Mouse (Mus musculus): ENCODE measurements around the gene Rdx. TPM values are rescaled to one million over a fixed set of nuclear protein-coding genes. Genes with fewer than 3 reads are reported as not detected.
A peak's percentile ranks its signal among the peaks of the same experiment; 100 is the strongest.

Gene Rdx
- polyA plus RNA-seq, 1 experiment from 2014 or later = 128 TPM

DNA sequence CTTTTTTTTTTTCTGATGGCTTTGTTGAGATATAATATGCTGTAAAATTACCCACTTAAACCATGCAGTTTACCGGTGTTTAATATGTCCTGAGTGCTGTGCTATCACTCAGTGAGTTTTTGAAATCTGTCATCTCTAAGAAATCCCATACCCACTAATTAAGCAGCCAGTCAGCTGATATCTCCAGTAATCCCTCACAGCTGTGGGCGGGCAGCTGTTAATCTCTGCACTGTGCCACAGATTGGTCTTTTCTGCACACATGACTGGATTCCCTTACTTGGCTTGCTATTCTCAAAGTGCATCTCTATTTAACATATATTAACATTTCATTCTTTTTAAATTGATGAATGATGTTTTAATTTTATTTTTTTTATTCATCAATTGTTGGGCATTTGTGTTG, 29.1 kb downstream of the Rdx start:
- H3K36me3 ChIP-seq = peaks cover 98% of the 10 kb centered on the region
- H3K4me1 ChIP-seq (replicated peaks) = no peaks in the 10 kb centered on the region
- H3K27me3 ChIP-seq (ENCODE audit: insufficient read depth, poor library complexity, severe bottlenecking) = no peaks in the 10 kb centered on the region
- no peaks in the 10 kb centered on the region for H3K9me3 ChIP-seq
- DNase-seq (ENCODE audit: low spot score) = no peak
- no peak overlapping the region for H3K4me3 ChIP-seq
- WGBS = 93% methylated on average over 2 of the region's 2 CpGs
- no peak overlapping the region for H3K27ac ChIP-seq

DNA sequence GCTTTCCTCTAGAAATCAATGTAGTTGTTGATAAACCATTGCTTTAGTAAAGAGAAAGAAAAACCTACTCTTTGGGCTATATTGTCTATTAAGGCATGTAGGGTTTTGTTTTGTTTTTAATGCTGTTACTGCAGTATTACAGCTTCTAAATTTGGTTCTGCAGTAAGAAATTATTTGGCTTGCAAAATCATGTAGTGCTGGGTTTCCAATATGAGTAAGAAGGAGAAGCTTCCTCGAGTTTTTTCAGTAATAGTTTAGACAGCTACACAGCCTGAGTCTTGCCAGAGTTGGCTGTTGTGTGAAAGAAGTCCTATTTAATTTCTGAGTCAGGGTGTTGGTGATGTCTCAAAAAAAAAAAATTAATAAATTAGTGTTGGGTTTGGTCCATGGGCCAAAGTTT, 30.7 kb downstream of the Rdx start:
- Histone ChIP-seq H3K36me3 (peaks cover 100% of the 10 kb centered on the region), H3K4me3 (no peak overlapping the region)

DNA sequence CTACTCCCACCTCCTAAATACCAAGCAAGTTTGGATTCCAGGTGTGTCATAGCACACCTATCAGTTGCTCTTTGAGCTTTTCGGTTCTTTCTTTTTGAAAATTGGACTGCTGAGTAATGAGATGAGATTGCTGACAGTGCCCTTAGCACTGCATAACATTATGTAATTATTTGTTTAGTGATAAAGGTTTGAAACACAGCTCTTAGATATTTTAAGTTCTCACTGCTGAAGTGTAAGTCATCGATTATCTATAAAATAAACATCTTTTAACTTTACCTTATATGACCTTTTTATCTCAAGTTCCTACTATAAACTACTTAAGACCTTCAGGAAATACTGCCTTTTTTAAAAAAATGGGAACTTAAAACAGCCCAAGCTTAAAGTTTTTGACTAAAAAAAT, 35.0 kb downstream of the Rdx start:
- Histone ChIP-seq H3K9me3 (no peaks in the 10 kb centered on the region), H3K4me1 (replicated peaks) (no peaks in the 10 kb centered on the region), H3K4me3 (no peak overlapping the region), H3K27ac (no peak overlapping the region), H3K36me3 (peaks cover 100% of the 10 kb centered on the region), H3K27me3 (ENCODE audit: insufficient read depth, poor library complexity, severe bottlenecking) (no peaks in the 10 kb centered on the region)
- 95% methylated on average over 2 of the region's 2 CpGs for WGBS
- DNase-seq (ENCODE audit: low spot score) = no peak

More for the DNA sequence above, 30.7 kb downstream of the Rdx start:
- WGBS = 93% methylated on average over 1 of the region's 1 CpGs
- no peaks in the 10 kb centered on the region for H3K27me3 ChIP-seq (ENCODE audit: insufficient read depth, poor library complexity, severe bottlenecking)
- no peaks in the 10 kb centered on the region for H3K9me3 ChIP-seq
- no peaks in the 10 kb centered on the region for H3K4me1 ChIP-seq (replicated peaks)
- no peak overlapping the region for H3K27ac ChIP-seq
- no peak for DNase-seq (ENCODE audit: low spot score)

DNA sequence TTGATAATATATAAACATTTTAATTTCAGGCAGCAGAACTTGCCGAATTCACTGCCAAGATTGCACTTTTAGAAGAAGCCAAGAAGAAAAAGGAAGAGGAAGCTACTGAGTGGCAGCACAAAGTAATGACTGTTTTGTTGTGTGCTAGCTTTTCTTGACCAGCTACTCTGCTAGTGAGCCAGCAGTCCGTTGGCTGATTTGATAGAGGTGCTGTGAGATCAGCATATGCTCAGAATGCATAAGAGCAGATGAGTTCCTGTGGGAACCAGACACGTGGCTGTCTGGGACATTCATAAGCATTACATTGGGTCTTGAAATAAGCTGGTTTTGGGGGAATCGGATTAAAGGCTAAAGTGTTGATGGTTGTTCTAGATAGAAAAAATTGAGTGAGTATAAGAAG, 35.4 kb downstream of the Rdx start:
- Histone ChIP-seq H3K4me3 (no peak overlapping the region), H3K9me3 (no peaks in the 10 kb centered on the region), H3K27ac (no peak overlapping the region), H3K36me3 (peaks cover 100% of the 10 kb centered on the region), H3K4me1 (replicated peaks) (no peaks in the 10 kb centered on the region), H3K27me3 (ENCODE audit: insufficient read depth, poor library complexity, severe bottlenecking) (no peaks in the 10 kb centered on the region)
- no peak for DNase-seq (ENCODE audit: low spot score)
- WGBS = 92% methylated on average over 4 of the region's 4 CpGs

DNA sequence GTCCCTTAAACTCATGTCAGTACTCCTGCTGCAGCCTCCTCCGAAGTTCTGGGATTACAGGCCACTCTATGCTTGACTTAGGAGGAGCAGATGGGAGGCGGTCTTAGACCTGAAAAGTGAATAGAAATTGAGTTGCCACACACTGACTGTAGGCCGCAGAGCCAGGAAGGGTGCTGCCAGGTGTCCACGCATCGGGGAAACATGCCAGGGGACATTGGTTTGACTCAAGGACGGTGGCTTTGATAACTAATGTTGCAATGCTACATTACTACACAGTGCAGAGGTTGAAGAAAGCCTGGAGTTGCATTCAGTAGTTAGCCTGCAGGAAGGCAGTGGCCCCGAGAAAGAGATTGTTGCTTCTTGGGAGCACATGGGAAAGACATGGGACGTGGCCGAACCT, 44.8 kb downstream of the Rdx start:
- Histone ChIP-seq H3K27ac (no peak overlapping the region), H3K9me3 (no peaks in the 10 kb centered on the region), H3K4me1 (replicated peaks) (no peaks in the 10 kb centered on the region), H3K4me3 (no peak overlapping the region), H3K36me3 (peaks cover 48% of the 10 kb centered on the region), H3K27me3 (ENCODE audit: insufficient read depth, poor library complexity, severe bottlenecking) (no peaks in the 10 kb centered on the region)
- WGBS = 94% methylated on average over 9 of the region's 9 CpGs
- DNase-seq (ENCODE audit: low spot score) = no peak

DNA sequence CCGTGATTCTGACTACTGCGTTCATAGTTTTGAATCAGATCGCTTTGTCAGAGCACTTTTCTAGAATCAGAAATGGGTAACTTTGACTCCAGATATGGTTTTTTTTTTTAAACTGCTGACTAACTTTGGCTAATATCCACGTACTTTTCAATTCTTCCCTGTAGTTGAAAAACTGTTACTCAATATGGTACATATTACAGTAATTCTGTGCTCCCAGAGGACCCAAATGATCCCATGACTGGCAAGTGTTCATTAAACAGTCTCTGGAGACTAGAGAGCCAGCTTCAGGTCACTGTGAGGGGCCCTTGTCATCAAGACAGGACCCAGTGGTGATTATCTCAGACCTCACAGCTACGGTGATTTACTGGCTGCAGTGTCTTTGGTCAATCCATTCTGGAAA, 45.3 kb downstream of the Rdx start:
- Histone ChIP-seq H3K4me1 (replicated peaks) (peaks cover 2% of the 10 kb centered on the region; the same call in 1 of the 2 replicates), H3K9me3 (no peaks in the 10 kb centered on the region), H3K27me3 (ENCODE audit: insufficient read depth, poor library complexity, severe bottlenecking) (no peaks in the 10 kb centered on the region), H3K27ac (no peak overlapping the region), H3K4me3 (no peak overlapping the region), H3K36me3 (peaks cover 43% of the 10 kb centered on the region)
- DNase-seq (ENCODE audit: low spot score) = no peak
- 93% methylated on average over 5 of the region's 5 CpGs for WGBS

DNA sequence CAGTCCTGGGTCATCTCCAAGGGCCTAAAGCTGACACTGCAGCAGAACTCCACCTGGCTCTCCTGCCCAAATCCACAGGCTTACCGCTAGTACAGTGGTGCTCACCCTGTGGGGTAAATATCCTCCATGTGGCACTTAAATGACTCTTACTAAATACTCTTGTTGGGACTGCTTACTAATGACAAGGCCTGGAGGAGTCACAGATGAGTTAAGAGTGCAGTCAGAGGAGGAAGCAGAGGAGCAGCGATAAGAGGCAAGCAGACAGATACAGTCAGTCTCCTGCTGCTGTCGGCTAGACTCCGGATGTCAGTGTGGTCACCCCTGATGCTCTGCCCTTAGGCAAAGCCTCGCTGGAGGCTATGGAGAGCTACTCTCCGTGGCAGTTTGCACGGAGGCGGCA, 46.1 kb downstream of the Rdx start:
- Histone ChIP-seq H3K36me3 (peaks cover 35% of the 10 kb centered on the region), H3K9me3 (no peaks in the 10 kb centered on the region), H3K27ac (no peak overlapping the region), H3K27me3 (ENCODE audit: insufficient read depth, poor library complexity, severe bottlenecking) (no peaks in the 10 kb centered on the region), H3K4me1 (replicated peaks) (peaks cover 5% of the 10 kb centered on the region; the same call in 1 of the 2 replicates), H3K4me3 (no peak overlapping the region)
- DNase-seq (ENCODE audit: low spot score) = no peak
- WGBS = 61% methylated on average over 8 of the region's 8 CpGs

DNA sequence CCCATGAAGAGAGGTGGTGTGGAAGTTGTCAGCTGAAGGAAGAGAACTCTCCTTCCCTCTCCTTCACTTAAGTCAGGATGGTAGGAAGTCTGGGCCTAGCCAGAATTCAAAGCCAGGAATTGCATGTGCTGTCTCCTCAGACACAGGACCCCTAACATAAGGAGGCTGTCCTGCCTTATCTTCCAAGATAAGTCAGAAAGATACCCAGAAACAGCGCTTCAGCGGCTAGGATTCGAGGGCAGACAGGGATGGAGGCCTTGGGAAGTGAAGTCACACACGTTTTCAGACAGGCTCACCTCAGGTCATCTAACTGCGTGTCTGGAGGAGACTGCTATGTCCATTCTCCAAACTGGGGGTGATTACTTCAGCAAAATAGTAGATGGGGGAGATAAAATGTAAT, 47.0 kb downstream of the Rdx start:
- Histone ChIP-seq H3K4me3 (no peak overlapping the region), H3K4me1 (replicated peaks) (peaks cover 5% of the 10 kb centered on the region; the same call in 1 of the 2 replicates), H3K36me3 (peaks cover 26% of the 10 kb centered on the region), H3K27me3 (ENCODE audit: insufficient read depth, poor library complexity, severe bottlenecking) (no peaks in the 10 kb centered on the region), H3K27ac (no peak overlapping the region), H3K9me3 (no peaks in the 10 kb centered on the region)
- DNase-seq (ENCODE audit: low spot score) = no peak
- WGBS = 86% methylated on average over 5 of the region's 5 CpGs

DNA sequence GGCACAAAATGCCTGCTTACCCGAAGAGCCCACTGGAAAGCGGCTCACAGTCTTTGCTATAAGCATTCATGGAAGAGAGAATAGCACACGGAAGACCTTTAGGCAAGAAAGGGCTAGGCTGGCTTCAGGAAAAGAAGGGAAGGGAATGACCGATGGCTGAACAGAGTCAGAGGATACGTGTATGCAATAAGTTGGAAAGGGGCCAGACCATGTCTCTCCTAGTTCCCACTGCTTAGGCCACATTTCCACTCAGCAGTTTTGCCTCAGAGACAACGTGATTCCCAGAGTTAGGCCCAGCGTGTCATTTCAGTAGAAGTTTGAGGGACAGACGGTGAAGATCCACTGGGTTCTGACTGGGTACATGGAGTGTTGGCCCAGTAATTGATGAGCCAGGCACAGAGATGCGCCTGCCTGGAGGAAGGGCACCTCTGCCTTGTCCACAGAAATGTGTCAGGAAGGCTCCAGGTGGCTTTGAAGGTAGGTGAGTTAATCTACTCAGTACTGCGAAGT, 47.6 kb downstream of the Rdx start:
- 90% methylated on average over 10 of the region's 10 CpGs for WGBS
- Histone ChIP-seq H3K9me3 (no peaks in the 10 kb centered on the region), H3K27me3 (ENCODE audit: insufficient read depth, poor library complexity, severe bottlenecking) (no peaks in the 10 kb centered on the region)

DNA sequence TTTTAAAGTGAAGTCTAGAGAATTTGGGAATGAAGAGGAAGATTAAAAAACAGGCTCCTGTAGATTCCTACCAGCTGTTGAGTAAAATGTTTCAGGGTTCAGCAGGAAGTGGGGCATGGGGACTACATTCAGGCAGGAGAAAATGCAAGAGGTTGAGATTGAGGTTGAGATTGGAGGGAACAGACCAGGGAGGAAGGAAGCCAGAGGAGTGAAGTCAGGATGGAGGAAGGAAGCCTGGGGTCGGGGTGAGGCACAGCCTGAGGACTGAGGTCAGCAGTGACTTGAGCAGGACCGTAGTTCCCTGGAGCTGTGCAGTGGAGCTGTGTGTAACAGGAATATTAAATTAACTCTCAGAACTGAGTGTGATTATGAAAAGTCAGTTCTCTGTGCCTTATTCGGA, 48.7 kb downstream of the Rdx start:
- H3K9me3 ChIP-seq = no peaks in the 10 kb centered on the region
- H3K4me3 ChIP-seq = no peak overlapping the region
- peaks cover 5% of the 10 kb centered on the region; the same call in 1 of the 2 replicates for H3K4me1 ChIP-seq (replicated peaks)
- H3K27ac ChIP-seq = no peak overlapping the region
- DNase-seq (ENCODE audit: low spot score) = no peak
- peaks cover 16% of the 10 kb centered on the region; the same call in 1 of the 2 replicates for H3K36me3 ChIP-seq
- H3K27me3 ChIP-seq (ENCODE audit: insufficient read depth, poor library complexity, severe bottlenecking) = no peaks in the 10 kb centered on the region
- 79% methylated on average over 3 of the region's 3 CpGs for WGBS

More for the DNA sequence above, 47.6 kb downstream of the Rdx start:
- DNase-seq (ENCODE audit: low spot score) = no peak
- peaks cover 5% of the 10 kb centered on the region; the same call in 1 of the 2 replicates for H3K4me1 ChIP-seq (replicated peaks)
- no peak overlapping the region for H3K27ac ChIP-seq
- H3K4me3 ChIP-seq = no peak overlapping the region
- H3K36me3 ChIP-seq = peaks cover 22% of the 10 kb centered on the region

DNA sequence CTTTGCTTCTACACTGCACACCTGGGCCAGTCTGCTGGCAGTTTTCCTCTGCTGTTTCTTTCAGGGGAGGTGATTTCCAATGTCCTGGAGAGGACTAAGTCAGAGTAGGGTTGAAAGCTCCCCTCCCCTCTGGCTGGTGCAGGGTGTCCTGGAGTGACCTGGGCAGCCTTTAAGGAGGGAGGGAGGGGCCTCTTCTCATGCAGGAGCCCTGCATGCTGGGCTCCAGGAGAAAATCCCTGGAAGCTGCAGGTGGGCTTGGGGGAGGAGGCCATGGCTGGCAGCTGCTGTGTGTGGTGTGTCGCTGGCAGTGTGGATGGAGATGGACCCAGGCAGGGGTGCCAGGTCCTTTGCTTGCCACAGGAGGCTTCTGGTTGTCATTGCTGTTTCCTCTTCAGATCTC, 50.4 kb downstream of the Rdx start:
- H3K9me3 ChIP-seq = no peaks in the 10 kb centered on the region
- H3K36me3 ChIP-seq = peaks cover 8% of the 10 kb centered on the region; the same call in 1 of the 2 replicates
- no peaks in the 10 kb centered on the region for H3K27me3 ChIP-seq (ENCODE audit: insufficient read depth, poor library complexity, severe bottlenecking)
- 11% methylated on average over 1 of the region's 1 CpGs for WGBS
- no peak overlapping the region for H3K4me3 ChIP-seq
- DNase-seq (ENCODE audit: low spot score) = no peak
- no peak overlapping the region for H3K27ac ChIP-seq
- H3K4me1 ChIP-seq (replicated peaks) = peaks cover 13% of the 10 kb centered on the region

DNA sequence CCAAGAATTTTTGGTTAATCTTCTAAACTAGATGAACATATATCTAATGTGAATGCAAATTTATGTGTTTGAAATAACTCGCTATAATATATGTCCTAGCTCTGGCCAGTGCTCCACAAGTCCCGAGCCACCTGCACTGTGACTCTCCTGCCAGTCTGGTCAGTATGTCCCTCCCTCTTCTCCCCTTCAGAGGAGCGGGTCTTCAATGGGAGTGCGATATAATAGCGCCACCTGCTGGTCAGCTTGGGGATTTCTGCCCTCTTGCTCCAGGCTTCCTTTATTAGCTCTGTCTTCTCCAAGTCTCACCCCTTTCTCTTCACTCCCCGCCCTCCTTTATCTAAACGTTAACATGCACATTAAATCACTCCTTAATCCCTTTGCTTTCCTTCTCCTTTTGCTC, 51.6 kb downstream of the Rdx start:
- WGBS = 4% methylated on average over 7 of the region's 7 CpGs
- H3K4me1 ChIP-seq (replicated peaks) = peaks cover 19% of the 10 kb centered on the region
- H3K36me3 ChIP-seq = no peaks in the 10 kb centered on the region

DNA sequence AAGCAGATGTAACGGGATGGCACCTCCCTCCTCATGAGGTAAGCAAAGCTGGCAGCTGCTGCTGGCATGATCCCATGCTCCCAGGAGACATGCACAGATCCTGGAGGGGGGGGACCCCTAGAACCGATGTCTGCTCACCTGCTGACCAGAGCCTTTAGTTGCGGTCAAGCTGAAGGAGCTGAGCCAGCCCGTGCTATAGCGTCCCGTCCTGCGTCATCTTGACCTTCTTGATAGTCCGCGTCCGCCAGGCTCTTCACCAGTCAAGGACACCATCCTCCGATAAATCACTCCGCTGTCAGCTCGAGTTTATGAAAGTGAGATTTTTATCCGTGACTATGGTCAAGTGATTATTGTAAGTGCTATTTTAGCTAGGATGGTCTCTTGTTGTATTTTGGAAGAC, 53.5 kb downstream of the Rdx start:
- H3K27me3 ChIP-seq (ENCODE audit: insufficient read depth, poor library complexity, severe bottlenecking) = no peaks in the 10 kb centered on the region
- 92% methylated on average over 14 of the region's 14 CpGs for WGBS
- H3K9me3 ChIP-seq = no peaks in the 10 kb centered on the region
- peaks cover 19% of the 10 kb centered on the region for H3K4me1 ChIP-seq (replicated peaks)
- no peak overlapping the region for H3K27ac ChIP-seq
- H3K4me3 ChIP-seq = no peak overlapping the region
- no peak for DNase-seq (ENCODE audit: low spot score)
- H3K36me3 ChIP-seq = no peaks in the 10 kb centered on the region

More for the DNA sequence above, 51.6 kb downstream of the Rdx start:
- Histone ChIP-seq H3K27ac (no peak overlapping the region), H3K27me3 (ENCODE audit: insufficient read depth, poor library complexity, severe bottlenecking) (no peaks in the 10 kb centered on the region), H3K4me3 (no peak overlapping the region), H3K9me3 (no peaks in the 10 kb centered on the region)
- DNase-seq (ENCODE audit: low spot score) = peak; percentile 86
